Mouse (Mus musculus) spleen, postnatal 4 days (tissue): ENCODE data around the gene Sumf1.

Source experiments
- DNase-seq, 2 experiments: peaks; one replicate each; pipeline ENCODE4 v3.0.0; 2022; ENCODE audit warnings: low spot score in 2 of 2

The Sumf1 gene

GRCm38 (mm10) chr6:108206914-108207566, 21.7 kb upstream of the Sumf1 start:
- no peak for DNase-seq

GRCm38 (mm10) chr6:108206145-108206544, 20.8 kb upstream of the Sumf1 start:
- DNase-seq = no peak

GRCm38 (mm10) chr6:108204322-108204721, 18.9 kb upstream of the Sumf1 start:
- no peak for DNase-seq

GRCm38 (mm10) chr6:108198286-108198685, 12.9 kb upstream of the Sumf1 start:
- no peak for DNase-seq

- peak in 1 of 2 experiments; percentile 26 for DNase-seq
Observed at GRCm38 (mm10) chr6:108197117-108197516, 11.7 kb upstream of the Sumf1 start.

GRCm38 (mm10) chr6:108196665-108197064, 11.3 kb upstream of the Sumf1 start:
- DNase-seq = no peak

GRCm38 (mm10) chr6:108192632-108193031, 7.2 kb upstream of the Sumf1 start:
- peak in 1 of 2 experiments; percentile 51 for DNase-seq

GRCm38 (mm10) chr6:108190690-108191089, 5.3 kb upstream of the Sumf1 start:
- DNase-seq = no peak

GRCm38 (mm10) chr6:108185685-108186009, 265 bp upstream of the Sumf1 start:
- no peak for DNase-seq

- DNase-seq = no peak
Observed at GRCm38 (mm10) chr6:108179087-108179486, 6.3 kb downstream of the Sumf1 start.

GRCm38 (mm10) chr6:108174181-108174580, 11.2 kb downstream of the Sumf1 start:
- no peak for DNase-seq

- DNase-seq = no peak
Observed at GRCm38 (mm10) chr6:108172219-108172618, 13.2 kb downstream of the Sumf1 start.

- DNase-seq = no peak
Observed at GRCm38 (mm10) chr6:108169466-108169865, 15.9 kb downstream of the Sumf1 start.

- DNase-seq = no peak
Observed at GRCm38 (mm10) chr6:108168723-108169122, 16.7 kb downstream of the Sumf1 start.

- no peak for DNase-seq
Observed at GRCm38 (mm10) chr6:108167946-108168680, 17.3 kb downstream of the Sumf1 start.

GRCm38 (mm10) chr6:108165598-108165997, 19.8 kb downstream of the Sumf1 start:
- no peak for DNase-seq

GRCm38 (mm10) chr6:108164935-108165334, 20.4 kb downstream of the Sumf1 start:
- DNase-seq = no peak

- DNase-seq = no peak
Observed at GRCm38 (mm10) chr6:108160608-108161007, 24.8 kb downstream of the Sumf1 start.

GRCm38 (mm10) chr6:108156881-108157280, 28.5 kb downstream of the Sumf1 start:
- DNase-seq = no peak

- no peak for DNase-seq
Observed at GRCm38 (mm10) chr6:108154243-108154642, 31.1 kb downstream of the Sumf1 start.

- DNase-seq = no peak
Observed at GRCm38 (mm10) chr6:108152661-108153269, 32.6 kb downstream of the Sumf1 start.

GRCm38 (mm10) chr6:108152081-108152480, 33.3 kb downstream of the Sumf1 start:
- DNase-seq = no peak

- no peak for DNase-seq
Observed at GRCm38 (mm10) chr6:108149235-108149634, 36.1 kb downstream of the Sumf1 start.
